Mouse (Mus musculus) kidney, adult 2 months (tissue): ENCODE measurements around the gene Lingo4. TPM values are rescaled to one million over a fixed set of nuclear protein-coding genes. Genes with fewer than 3 reads are reported as not detected.

Experiments used
- DNase-seq: peaks from one replicate; pipeline ENCODE4 v3.0.0; 2021
- H3K27ac ChIP-seq: fragments of 200-500 bp; 2 replicates; pipeline ENCODE4 v1.5.1; 2012; ENCODE audit warnings: low read depth, low read length, control low read depth, inconsistent platforms; ENCODE audit not compliant: insufficient read depth
- H3K27me3 ChIP-seq: fragments of 200-500 bp; replicated peaks from 2 replicates; pipeline ENCODE4 v1.6.1; 2012; ENCODE audit warnings: mild to moderate bottlenecking, moderate library complexity, low read length, inconsistent platforms; ENCODE audit not compliant: control insufficient read depth, insufficient read depth
- H3K36me3 ChIP-seq: fragments of 200-500 bp; 2 replicates; pipeline ENCODE4 v1.6.1; 2012; ENCODE audit warnings: mild to moderate bottlenecking, moderate library complexity, low read length, inconsistent platforms; ENCODE audit not compliant: control insufficient read depth, insufficient read depth
- H3K4me1 ChIP-seq: fragments of 200-500 bp; 2 replicates; pipeline ENCODE4 v1.6.1; 2011; ENCODE audit warnings: low read length; ENCODE audit not compliant: control insufficient read depth, insufficient read depth
- H3K4me3 ChIP-seq: fragments of 200-500 bp; 2 replicates; pipeline ENCODE4 v1.5.1; 2011; ENCODE audit warnings: mild to moderate bottlenecking, low read depth, low read length, control low read depth; ENCODE audit not compliant: insufficient read depth
- CTCF ChIP-seq: fragments of 200-500 bp; conservative IDR thresholded peaks from 2 replicates; pipeline ENCODE4 v1.5.1; 2011; ENCODE audit warnings: low read depth, mild to moderate bottlenecking, control low read depth, low read length, moderate library complexity, mixed read lengths; ENCODE audit not compliant: insufficient read depth, insufficient read length
- POLR2A ChIP-seq: fragments of 200-500 bp; IDR thresholded peaks from one replicate; pipeline ENCODE4 v1.6.1; 2011; ENCODE audit warnings: low read depth, low read length, control low read depth
- WGBS: fragments of 180-500 bp; shearing (Covaris S2); methylation state at CpG from one replicate; pipeline ENCODE4 v1.1.7; 2018; 5-methylcytosine and 5-hydroxymethylcytosine counted together
- polyA plus RNA-seq: library from polyadenylated mRNA; depleted of rRNA; stranded (reverse); fragments of >200 nt; gene quantifications from 2 replicates; pipeline ENCODE4 v1.2.3, GENCODE M21; 2012

The Lingo4 gene
- polyA plus RNA-seq, 1 experiment = 0.20 TPM

DNA sequence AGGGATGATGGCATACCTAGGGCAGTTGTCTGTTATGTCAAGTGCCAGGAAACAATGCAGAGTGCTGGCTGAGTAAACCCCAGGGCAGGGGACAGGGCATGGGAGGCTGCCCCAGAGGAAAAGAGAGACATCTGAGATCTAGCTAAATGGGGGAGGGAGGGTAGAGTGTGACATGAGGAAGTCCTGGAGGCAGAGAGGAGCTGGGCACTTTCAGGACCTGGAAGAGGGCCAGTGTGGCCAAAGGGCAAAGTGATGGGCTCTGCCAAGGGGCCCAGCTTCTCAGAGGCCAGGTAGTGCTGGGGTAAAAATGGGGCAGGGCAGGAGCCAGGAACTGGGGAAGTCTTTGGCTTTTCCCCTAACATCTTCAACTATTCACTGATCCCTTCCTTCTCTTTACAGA is 23.7 kb upstream of the Lingo4 start:
- DNase-seq = peak; percentile 90
- Histone ChIP-seq H3K4me3 (no peak overlapping the region), H3K27ac (no peak overlapping the region), H3K36me3 (no peaks in the 10 kb centered on the region), H3K4me1 (peaks cover 13% of the 10 kb centered on the region), H3K27me3 (no peaks in the 10 kb centered on the region)
- TF ChIP-seq POLR2A (no peak), CTCF (no peak)

DNA sequence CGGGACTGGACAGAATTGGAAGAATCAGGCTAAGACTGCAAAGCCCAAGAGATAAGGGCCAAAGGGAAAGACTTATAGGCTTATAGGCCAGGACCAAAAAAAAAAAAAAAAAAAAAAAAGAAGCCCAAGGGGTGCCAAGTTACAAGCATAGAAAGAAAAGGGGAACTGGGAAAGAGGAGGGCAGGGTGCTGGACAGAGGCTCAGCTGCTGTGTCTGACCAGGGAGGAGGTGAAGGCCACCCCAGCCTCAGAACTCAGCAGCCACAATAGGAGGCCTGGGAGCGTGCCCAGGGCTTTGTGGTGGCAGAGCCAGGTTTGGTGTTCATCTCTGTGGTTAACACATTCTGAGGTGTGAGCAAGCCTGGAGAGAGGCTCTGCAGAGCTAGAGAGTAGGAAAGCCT is 23.2 kb upstream of the Lingo4 start:
- no peak overlapping the region for H3K27ac ChIP-seq
- H3K27me3 ChIP-seq = no peaks in the 10 kb centered on the region
- H3K4me3 ChIP-seq = no peak overlapping the region
- H3K4me1 ChIP-seq = peaks cover 13% of the 10 kb centered on the region
- WGBS = 49% methylated on average over 2 of the region's 2 CpGs
- no peak for DNase-seq
- no peak for TF ChIP-seq POLR2A
- no peak for TF ChIP-seq CTCF
- no peaks in the 10 kb centered on the region for H3K36me3 ChIP-seq

DNA sequence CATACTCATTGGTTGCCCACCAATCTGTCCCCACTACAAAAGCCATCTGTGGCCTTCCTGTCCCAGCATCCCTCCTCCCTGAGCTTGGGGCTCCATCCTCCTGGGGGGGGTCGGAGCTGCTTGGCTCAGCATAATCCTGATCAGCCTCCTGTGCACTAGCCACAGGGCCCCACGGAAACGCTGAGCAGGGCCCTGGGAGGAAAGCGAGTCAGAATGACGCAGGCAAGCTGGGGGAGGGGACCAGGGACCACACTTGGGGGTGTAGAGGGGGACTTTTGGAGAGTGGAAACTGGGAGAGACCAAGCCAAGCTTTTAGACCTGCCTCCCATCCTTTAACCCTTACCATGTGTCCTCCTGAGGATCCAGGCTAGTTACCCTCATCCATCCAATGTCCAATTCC is 22.5 kb upstream of the Lingo4 start:
- H3K4me3 ChIP-seq = no peak overlapping the region
- no peaks in the 10 kb centered on the region for H3K36me3 ChIP-seq
- H3K4me1 ChIP-seq = peaks cover 13% of the 10 kb centered on the region
- no peaks in the 10 kb centered on the region for H3K27me3 ChIP-seq
- no peak for DNase-seq
- TF ChIP-seq CTCF (no peak), POLR2A (no peak)
- 49% methylated on average over 5 of the region's 5 CpGs for WGBS
- no peak overlapping the region for H3K27ac ChIP-seq

DNA sequence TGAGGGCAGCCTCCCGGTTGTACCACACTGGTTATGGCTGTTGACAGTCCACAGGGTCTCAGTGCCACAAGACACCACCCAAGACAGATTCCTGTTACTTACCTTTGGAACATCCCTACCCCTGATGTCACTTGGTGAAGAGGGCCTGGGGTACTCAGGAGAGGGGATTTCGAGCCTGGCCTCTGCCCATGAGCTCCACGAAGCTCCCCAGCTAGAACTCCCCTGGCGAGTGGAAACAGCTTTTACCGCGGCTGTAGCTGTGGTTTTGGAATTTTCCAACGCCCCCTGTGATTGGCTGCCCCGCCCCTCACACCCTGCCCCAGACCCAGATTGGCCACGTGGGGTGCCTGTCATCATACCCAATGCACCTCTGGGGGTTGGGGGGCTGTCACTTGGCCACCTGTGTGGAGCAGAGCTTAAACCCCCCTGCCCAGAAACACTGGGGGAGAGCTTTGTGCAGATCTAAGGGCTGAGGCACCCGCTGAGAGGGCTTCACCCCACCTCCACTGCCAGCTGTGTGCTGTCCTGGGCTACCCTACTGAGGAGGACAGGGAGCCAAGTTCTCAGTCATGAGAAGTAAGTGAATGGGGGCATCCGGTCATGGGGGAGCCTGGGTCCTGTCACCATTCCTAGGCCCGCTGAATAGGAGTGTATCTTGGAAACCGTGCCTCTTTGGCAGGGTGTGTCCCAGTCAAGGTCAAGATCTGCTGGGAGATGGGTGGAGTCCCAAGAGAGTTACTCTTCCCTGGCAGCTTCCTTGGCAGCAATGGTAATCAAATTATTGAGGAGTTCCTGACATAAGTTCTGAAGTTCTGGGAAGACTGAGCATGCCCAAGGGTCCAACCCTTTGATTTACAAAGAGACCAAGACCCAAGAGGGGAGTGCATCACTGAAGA is 21.0 kb upstream of the Lingo4 start:
- TF ChIP-seq CTCF (no peak), POLR2A (no peak)
- H3K27ac ChIP-seq = no peak overlapping the region
- no peak for DNase-seq
- WGBS = 46% methylated on average over 13 of the region's 13 CpGs
- no peaks in the 10 kb centered on the region for H3K27me3 ChIP-seq
- no peaks in the 10 kb centered on the region for H3K36me3 ChIP-seq
- H3K4me3 ChIP-seq = no peak overlapping the region
- peaks cover 9% of the 10 kb centered on the region for H3K4me1 ChIP-seq

DNA sequence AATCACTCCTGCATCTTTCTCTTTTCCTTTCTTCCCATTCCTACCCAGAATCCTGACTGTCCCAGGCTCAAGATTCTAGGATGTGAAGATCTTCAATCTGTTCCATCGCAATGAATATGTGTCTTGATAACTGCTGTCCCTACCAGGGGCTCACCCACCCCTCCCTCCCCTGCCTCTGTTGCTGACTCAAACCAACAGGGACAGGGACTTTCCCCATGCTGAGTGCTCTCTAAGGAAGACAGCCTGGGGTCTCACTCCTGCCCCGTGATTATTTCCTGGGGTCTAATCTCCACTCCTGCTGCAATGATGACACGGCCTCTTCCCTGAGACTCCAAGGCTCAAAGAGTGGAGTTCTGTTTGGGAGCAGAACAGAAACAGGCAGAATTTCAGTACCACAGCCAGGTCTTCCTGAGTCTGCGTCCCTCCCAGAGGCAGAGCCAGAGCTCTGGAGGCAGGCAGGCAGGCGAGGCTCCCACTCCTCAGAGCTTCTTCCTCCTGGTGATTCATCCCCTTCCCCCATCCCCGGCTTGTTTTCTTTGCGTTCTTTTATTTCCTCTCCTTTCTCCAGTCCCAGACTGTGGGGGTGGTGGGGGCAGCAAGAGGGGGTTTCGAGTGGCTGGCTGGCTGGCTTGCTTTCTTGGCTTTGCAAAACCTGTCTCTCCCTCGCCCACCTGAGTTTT is 18.3 kb upstream of the Lingo4 start:
- WGBS = 50% methylated on average over 9 of the region's 9 CpGs
- Histone ChIP-seq H3K27me3 (no peaks in the 10 kb centered on the region), H3K36me3 (no peaks in the 10 kb centered on the region), H3K4me3 (no peak overlapping the region), H3K4me1 (peaks cover under 1% of the 10 kb centered on the region; the same call in 1 of the 2 replicates), H3K27ac (no peak overlapping the region)
- TF ChIP-seq CTCF = no peak
- TF ChIP-seq POLR2A = no peak
- DNase-seq = no peak

DNA sequence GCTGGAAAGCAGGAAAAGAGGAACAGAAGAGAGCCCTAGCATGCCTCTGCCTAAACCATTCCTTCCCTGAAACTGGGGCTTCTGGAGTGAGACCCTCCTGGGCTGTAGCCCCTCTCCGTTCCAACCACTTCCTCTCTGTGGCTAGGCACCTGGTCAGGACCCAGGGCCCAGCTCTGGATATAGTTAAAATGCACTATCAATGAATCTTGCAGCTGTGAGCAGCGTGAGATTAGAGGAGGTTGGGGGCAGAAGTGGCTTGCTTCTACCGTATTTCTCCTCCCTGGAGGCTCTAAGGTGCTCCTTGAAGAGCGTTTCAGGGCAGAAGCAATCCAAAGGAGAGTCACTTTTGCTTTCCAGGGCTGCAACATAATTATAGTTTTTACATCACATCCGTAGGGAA is 16.0 kb upstream of the Lingo4 start:
- Histone ChIP-seq H3K36me3 (no peaks in the 10 kb centered on the region; the same call in 1 of the 2 replicates), H3K27ac (no peak overlapping the region), H3K27me3 (no peaks in the 10 kb centered on the region), H3K4me3 (no peak overlapping the region), H3K4me1 (no peaks in the 10 kb centered on the region)
- TF ChIP-seq CTCF (no peak), POLR2A (no peak)
- DNase-seq = no peak
- WGBS = 72% methylated on average over 5 of the region's 5 CpGs

DNA sequence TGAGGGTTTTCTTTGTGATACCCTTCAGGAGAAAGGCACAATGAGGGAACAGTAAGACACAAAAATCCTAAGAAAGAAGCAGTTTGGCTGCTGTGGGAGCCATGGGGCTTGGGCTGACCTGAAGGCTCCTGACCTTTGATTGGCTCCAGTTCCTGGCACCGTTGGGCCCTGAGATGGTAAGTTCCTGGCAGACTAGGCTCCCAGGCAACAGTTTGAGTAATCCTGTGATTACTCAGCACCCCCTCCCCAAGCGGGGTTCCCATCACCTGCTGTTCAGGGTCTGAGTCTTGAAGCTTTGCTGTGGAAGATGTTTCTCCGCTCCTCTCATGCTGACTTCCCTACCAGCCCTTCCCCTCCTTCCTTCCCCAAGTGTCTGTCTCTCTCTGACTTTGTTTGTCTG is 14.8 kb upstream of the Lingo4 start:
- Histone ChIP-seq H3K4me1 (no peaks in the 10 kb centered on the region), H3K27ac (no peak overlapping the region), H3K4me3 (no peak overlapping the region), H3K36me3 (no peaks in the 10 kb centered on the region; the same call in 1 of the 2 replicates), H3K27me3 (no peaks in the 10 kb centered on the region)
- peak; percentile 50 for DNase-seq
- WGBS = 54% methylated on average over 3 of the region's 3 CpGs
- TF ChIP-seq CTCF (no peak), POLR2A (no peak)
